Mouse (Mus musculus): ENCODE measurements at regions not wholly inside any gene's neighbourhood (a gene's known extent, or its start where the extent isn't known, plus 50 kb on each side); places are given as distances from the start of the nearest gene placed in this dataset.

- no peak for ATAC-seq (ENCODE audit: insufficient number of reproducible peaks, insufficient read depth, low FRiP score, low TSS enrichment)
- no peaks in the 10 kb centered on the region for H3K36me3 ChIP-seq
Observed at GRCm38 (mm10) chr11:24255201-24256060, 177.6 kb downstream of the Bcl11a start.

GRCm38 (mm10) chr11:24257741-24258140, 179.9 kb downstream of the Bcl11a start:
- H3K4me3 ChIP-seq = no peak overlapping the region
- no peak overlapping the region for H3K4me2 ChIP-seq (replicated peaks)
- H3K9me3 ChIP-seq = no peaks in the 10 kb centered on the region
- H3K36me3 ChIP-seq = no peaks in the 10 kb centered on the region
- no peaks in the 10 kb centered on the region for H3K4me1 ChIP-seq
- H3K27me3 ChIP-seq = no peaks in the 10 kb centered on the region
- H3K9ac ChIP-seq = no peak overlapping the region
- H3K27ac ChIP-seq = no peak overlapping the region
- no peak for ATAC-seq (ENCODE audit: insufficient number of reproducible peaks, insufficient read depth, low FRiP score, low TSS enrichment)

More at GRCm38 (mm10) chr11:24255201-24256060, 177.6 kb downstream of the Bcl11a start:
- 88% methylated on average over 22 of the region's 22 CpGs for WGBS
- no peak overlapping the region for H3K4me3 ChIP-seq
- H3K9me3 ChIP-seq = no peaks in the 10 kb centered on the region
- H3K9ac ChIP-seq = no peak overlapping the region
- peaks cover 2% of the 10 kb centered on the region for H3K4me1 ChIP-seq
- H3K27me3 ChIP-seq = no peaks in the 10 kb centered on the region
- no peak overlapping the region for H3K4me2 ChIP-seq (replicated peaks)
- H3K27ac ChIP-seq = no peak overlapping the region

- Histone ChIP-seq H3K4me3 (no peak overlapping the region), H3K27me3 (no peaks in the 10 kb centered on the region), H3K9me3 (no peaks in the 10 kb centered on the region), H3K4me2 (replicated peaks) (no peak overlapping the region), H3K27ac (no peak overlapping the region), H3K4me1 (no peaks in the 10 kb centered on the region), H3K9ac (no peak overlapping the region), H3K36me3 (no peaks in the 10 kb centered on the region)
- 82% methylated on average over 6 of the region's 6 CpGs for WGBS
- no peak for ATAC-seq (ENCODE audit: insufficient number of reproducible peaks, insufficient read depth, low FRiP score, low TSS enrichment)
Observed at GRCm38 (mm10) chr11:24258340-24258739, 180.5 kb downstream of the Bcl11a start.

GRCm38 (mm10) chr11:24259668-24260067, 181.8 kb downstream of the Bcl11a start:
- Histone ChIP-seq H3K9ac (no peak overlapping the region), H3K4me2 (replicated peaks) (no peak overlapping the region), H3K4me1 (no peaks in the 10 kb centered on the region), H3K27ac (no peak overlapping the region), H3K9me3 (no peaks in the 10 kb centered on the region), H3K36me3 (no peaks in the 10 kb centered on the region), H3K27me3 (no peaks in the 10 kb centered on the region), H3K4me3 (no peak overlapping the region)
- ATAC-seq (ENCODE audit: insufficient number of reproducible peaks, insufficient read depth, low FRiP score, low TSS enrichment) = no peak
- 83% methylated on average over 2 of the region's 2 CpGs for WGBS

GRCm38 (mm10) chr11:24269046-24269445, 191.2 kb downstream of the Bcl11a start:
- no peaks in the 10 kb centered on the region for H3K9me3 ChIP-seq
- WGBS = 68% methylated on average over 2 of the region's 2 CpGs
- H3K4me1 ChIP-seq = peaks cover 10% of the 10 kb centered on the region
- no peak for ATAC-seq (ENCODE audit: insufficient number of reproducible peaks, insufficient read depth, low FRiP score, low TSS enrichment)
- H3K27ac ChIP-seq = no peak overlapping the region
- H3K4me2 ChIP-seq (replicated peaks) = no peak overlapping the region
- no peak overlapping the region for H3K9ac ChIP-seq
- H3K27me3 ChIP-seq = no peaks in the 10 kb centered on the region; the same call in 1 of the 2 replicates
- H3K4me3 ChIP-seq = no peak overlapping the region
- no peaks in the 10 kb centered on the region for H3K36me3 ChIP-seq

- Histone ChIP-seq H3K27ac (no peak overlapping the region), H3K4me2 (replicated peaks) (no peak overlapping the region), H3K9ac (no peak overlapping the region), H3K9me3 (no peaks in the 10 kb centered on the region), H3K4me1 (peaks cover 10% of the 10 kb centered on the region), H3K27me3 (no peaks in the 10 kb centered on the region; the same call in 1 of the 2 replicates), H3K36me3 (no peaks in the 10 kb centered on the region), H3K4me3 (no peak overlapping the region)
- no peak for ATAC-seq (ENCODE audit: insufficient number of reproducible peaks, insufficient read depth, low FRiP score, low TSS enrichment)
- 84% methylated on average over 5 of the region's 5 CpGs for WGBS
Observed at GRCm38 (mm10) chr11:24281628-24282027, 203.8 kb downstream of the Bcl11a start.

- Histone ChIP-seq H3K4me2 (replicated peaks) (no peak overlapping the region), H3K27me3 (no peaks in the 10 kb centered on the region; the same call in 1 of the 2 replicates), H3K27ac (no peak overlapping the region), H3K36me3 (no peaks in the 10 kb centered on the region), H3K4me3 (no peak overlapping the region), H3K9ac (no peak overlapping the region), H3K9me3 (no peaks in the 10 kb centered on the region), H3K4me1 (peaks cover 14% of the 10 kb centered on the region)
- ATAC-seq (ENCODE audit: insufficient number of reproducible peaks, insufficient read depth, low FRiP score, low TSS enrichment) = no peak
- 57% methylated on average over 9 of the region's 9 CpGs for WGBS
Observed at GRCm38 (mm10) chr11:24282556-24282955, 204.7 kb downstream of the Bcl11a start.

- Histone ChIP-seq H3K4me3 (no peak overlapping the region), H3K27me3 (no peaks in the 10 kb centered on the region; the same call in 1 of the 2 replicates), H3K9me3 (no peaks in the 10 kb centered on the region), H3K4me1 (peaks cover 14% of the 10 kb centered on the region), H3K4me2 (replicated peaks) (0 out of 2 replicates have a peak overlapping the region, but pooled peaks have one; percentile 17), H3K27ac (no peak overlapping the region), H3K9ac (no peak overlapping the region), H3K36me3 (no peaks in the 10 kb centered on the region)
- WGBS = 24% methylated on average over 18 of the region's 18 CpGs
- ATAC-seq (ENCODE audit: insufficient number of reproducible peaks, insufficient read depth, low FRiP score, low TSS enrichment) = no peak
Observed at GRCm38 (mm10) chr11:24286129-24287108, 208.6 kb downstream of the Bcl11a start.

- Histone ChIP-seq H3K9me3 (no peaks in the 10 kb centered on the region), H3K27me3 (no peaks in the 10 kb centered on the region), H3K36me3 (no peaks in the 10 kb centered on the region), H3K4me3 (no peak overlapping the region), H3K9ac (no peak overlapping the region), H3K27ac (peak overlapping the region; percentile 24; the same call in 1 of the 2 replicates), H3K4me2 (replicated peaks) (no peak overlapping the region), H3K4me1 (peaks cover 15% of the 10 kb centered on the region)
- ATAC-seq (ENCODE audit: insufficient number of reproducible peaks, insufficient read depth, low FRiP score, low TSS enrichment) = no peak
- 69% methylated on average over 3 of the region's 3 CpGs for WGBS
Observed at GRCm38 (mm10) chr11:24293209-24293608, 215.4 kb downstream of the Bcl11a start.

- no peaks in the 10 kb centered on the region for H3K36me3 ChIP-seq
- H3K27ac ChIP-seq = no peak overlapping the region
- no peak overlapping the region for H3K4me3 ChIP-seq
- no peak overlapping the region for H3K9ac ChIP-seq
- ATAC-seq (ENCODE audit: insufficient number of reproducible peaks, insufficient read depth, low FRiP score, low TSS enrichment) = no peak
- peaks cover 15% of the 10 kb centered on the region for H3K4me1 ChIP-seq
- no peaks in the 10 kb centered on the region for H3K9me3 ChIP-seq
- no peak overlapping the region for H3K4me2 ChIP-seq (replicated peaks)
- no peaks in the 10 kb centered on the region for H3K27me3 ChIP-seq
- 46% methylated on average over 7 of the region's 7 CpGs for WGBS
Observed at GRCm38 (mm10) chr11:24293860-24294531, 216.1 kb downstream of the Bcl11a start.

Data from embryonic facial prominence, embryonic 12.5 days (tissue).